Mouse (Mus musculus) heart, postnatal 0 days (tissue): Measurements from ENCODE around the gene Olfr1448.

ENCODE experiments used
- CTCF ChIP-seq: IDR thresholded peaks from 2 replicates; pipeline ENCODE4 v1.5.1; 2016; ENCODE audit warnings: antibody characterized with exemption, control low read depth, low read depth
- EP300 ChIP-seq: IDR thresholded peaks from 2 replicates; pipeline ENCODE4 v1.6.1; 2016; ENCODE audit warnings: antibody characterized with exemption, low read depth

- no peak for TF ChIP-seq CTCF
- no peak for TF ChIP-seq EP300
Observed at GRCm38 (mm10) chr19:12924319-12924718, at the start of gene Olfr1448.
